Mouse (Mus musculus) layer of hippocampus, adult 2 months (tissue): ENCODE data around the gene Faf2. TPM values are rescaled to one million over a fixed set of nuclear protein-coding genes. Genes with fewer than 3 reads are reported as not detected.

ENCODE experiments used
- DNase-seq, 2 experiments: peaks; one replicate each; pipeline ENCODE4 v3.0.0; 2022; ENCODE audit warnings: low spot score in 2 of 2
- H3K27ac ChIP-seq: fragments of 200-600 bp; 2 replicates; pipeline ENCODE4 v1.8.1; 2022
- H3K4me3 ChIP-seq: fragments of 200-600 bp; 2 replicates; pipeline ENCODE4 v1.8.1; 2022; ENCODE audit warnings: mild to moderate bottlenecking
- CTCF ChIP-seq: fragments of 200-600 bp; conservative IDR thresholded peaks from 2 replicates; pipeline ENCODE4 v1.8.1; 2022; ENCODE audit warnings: antibody characterized with exemption, mild to moderate bottlenecking, moderate library complexity
- long read RNA-seq, 2 experiments: library from polyadenylated mRNA; stranded (forward); transcript quantifications; one replicate each; pipeline ENCODE4 v2.0.0; 2021; ENCODE audit warnings: borderline mapping rate in 2 of 2
- total RNA-seq, 2 experiments: library from RNA; stranded (reverse); gene quantifications; 2 replicates each; pipeline ENCODE4 v1.2.3; 2021

The Faf2 gene
- total RNA-seq = 10 to 100 TPM; 54.2 to 59.8 TPM
- long read RNA-seq, experiment 1, full-length matches to known transcripts = 35 of 49 reads
- long read RNA-seq, experiment 1, partial matches to known transcripts = 0 of 49 reads
- long read RNA-seq, experiment 1, other reads (novel, unspliced or antisense) = 14 of 49 reads
- long read RNA-seq, experiment 2, full-length matches to known transcripts = 58 of 87 reads
- long read RNA-seq, experiment 2, partial matches to known transcripts = 1 of 87 reads
- long read RNA-seq, experiment 2, other reads (novel, unspliced or antisense) = 28 of 87 reads

DNA sequence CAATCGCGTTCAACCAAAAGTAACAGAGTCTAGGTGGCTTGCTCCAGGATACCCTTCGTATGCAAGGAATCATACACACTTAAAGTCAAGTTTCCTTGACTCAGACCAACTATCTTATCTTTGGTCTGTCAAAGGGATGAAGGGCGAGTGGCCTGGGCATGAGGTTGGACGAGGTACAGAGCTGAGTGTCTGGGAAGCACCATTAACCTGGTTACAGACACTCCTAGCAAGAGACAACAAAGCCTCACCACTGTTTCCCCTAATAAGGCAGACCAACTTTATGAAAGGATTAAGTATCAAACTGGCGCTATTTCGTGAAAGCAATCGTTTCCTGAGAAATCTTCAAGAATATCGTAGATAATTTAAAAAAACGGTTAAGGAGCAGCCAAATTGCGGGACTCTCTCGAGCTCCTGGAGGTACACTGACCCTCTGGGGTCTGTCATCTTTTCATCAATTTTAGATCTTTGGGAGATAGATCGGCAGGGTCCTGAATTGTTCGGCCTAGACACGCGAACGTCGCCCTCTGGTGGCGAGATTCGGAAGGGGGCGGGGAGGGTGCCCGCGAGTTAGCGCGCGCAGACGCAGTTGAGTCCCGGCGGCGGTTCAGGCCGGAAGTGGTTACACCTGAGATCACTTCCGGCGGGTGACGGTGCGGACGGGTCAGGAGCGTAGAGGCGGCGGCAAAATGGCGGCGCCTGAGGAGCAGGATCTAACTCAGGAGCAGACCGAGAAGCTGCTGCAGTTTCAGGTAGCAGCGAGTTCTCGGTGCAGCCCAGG is at the start of gene Faf2:
Gene Faf2, plus strand, starts transcription at position 630 of the 778 bp plus-strand sequence.
- peak within 1 kb of the TSS; percentile 98 for H3K4me3 ChIP-seq
- TF ChIP-seq CTCF = peak; percentile 100
- H3K27ac ChIP-seq = peak within 1 kb of the TSS; percentile 96
- peak; percentile 97 to 100 for DNase-seq

DNA sequence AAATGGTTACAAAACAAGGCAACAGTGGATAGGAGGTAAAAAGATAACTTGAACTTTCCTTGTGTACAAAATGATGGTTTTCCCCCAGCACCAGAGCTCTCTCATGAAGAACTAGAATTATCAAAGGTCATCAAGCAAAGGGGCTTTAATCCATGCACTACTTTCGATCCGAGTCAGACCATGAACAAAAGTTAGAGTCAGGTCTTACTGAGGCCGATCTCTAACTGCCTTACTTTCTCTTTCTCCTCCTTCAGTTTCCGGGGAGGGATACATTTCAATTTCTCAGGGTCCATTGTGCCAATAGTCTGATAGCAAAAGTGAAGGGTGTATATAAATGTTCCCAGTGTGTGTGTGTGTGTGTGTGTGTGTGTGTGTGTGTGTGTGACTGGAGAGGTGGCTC is 49.0 kb upstream of the Faf2 start:
- H3K4me3 ChIP-seq = no peak overlapping the region
- DNase-seq = no peak
- no peak for TF ChIP-seq CTCF
- no peak overlapping the region for H3K27ac ChIP-seq

DNA sequence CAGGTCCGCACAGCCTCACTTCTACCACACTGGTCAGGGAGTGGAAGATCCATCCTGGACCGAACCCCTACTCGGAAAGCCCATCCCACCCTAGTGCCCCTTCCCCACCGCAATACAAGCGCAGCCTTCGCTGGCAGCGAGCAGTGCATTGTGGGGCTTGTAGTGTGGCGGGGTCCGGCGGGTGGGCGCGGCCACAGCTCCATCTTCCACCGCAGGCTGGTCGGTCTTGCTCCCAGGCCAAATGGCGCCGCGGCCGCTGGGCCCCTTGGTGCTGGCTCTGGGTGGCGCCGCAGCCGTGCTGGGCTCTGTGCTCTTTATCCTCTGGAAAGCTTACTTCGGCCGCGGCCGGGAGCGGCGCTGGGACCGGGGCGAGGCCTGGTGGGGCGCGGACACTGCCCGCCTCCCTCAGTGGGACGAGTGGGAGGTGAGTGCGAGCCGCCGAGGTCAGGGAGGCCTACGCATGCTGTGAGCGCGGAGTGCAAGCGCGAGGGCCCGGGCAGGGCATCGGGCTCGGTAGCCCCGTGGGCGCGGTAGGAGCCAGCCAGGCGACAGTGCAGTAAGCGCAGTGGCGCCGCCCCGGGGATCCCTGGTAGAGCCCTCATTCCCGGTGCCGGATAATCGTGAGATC is 46.6 kb upstream of the Faf2 start, which contains the start of gene Arl10:
Gene Arl10, plus strand, starts transcription at position 162 of the 628 bp plus-strand sequence.
- peak within 1 kb of the TSS; percentile 93 for H3K27ac ChIP-seq
- DNase-seq = peak; percentile 70 to 79
- TF ChIP-seq CTCF = peak; percentile 62

DNA sequence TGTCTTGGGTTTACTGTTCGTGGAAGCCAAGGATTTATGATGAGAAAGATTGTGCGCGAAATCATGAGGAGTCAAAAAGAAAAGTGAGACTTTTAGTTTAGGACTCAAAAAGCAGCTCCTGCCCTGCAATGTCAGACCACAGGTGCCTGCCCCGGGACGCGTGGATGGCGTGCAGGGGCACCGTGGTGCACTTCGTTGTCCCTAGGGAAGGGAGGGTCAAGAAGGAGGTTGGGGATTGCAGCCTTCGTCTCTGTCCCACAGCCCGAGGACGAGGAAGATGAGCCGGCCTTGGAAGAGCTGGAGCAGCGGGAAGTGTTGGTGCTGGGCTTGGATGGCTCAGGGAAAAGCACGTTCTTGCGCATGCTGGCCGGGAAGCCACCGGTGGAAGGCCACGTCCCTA is 46.1 kb upstream of the Faf2 start:
- TF ChIP-seq CTCF = no peak
- Histone ChIP-seq H3K27ac (peak overlapping the region; percentile 93), H3K4me3 (peak overlapping the region; percentile 100)
- DNase-seq = no peak

More for the DNA sequence above, 46.6 kb upstream of the Faf2 start, which contains the start of gene Arl10:
- H3K4me3 ChIP-seq = peak within 1 kb of the TSS; percentile 100

DNA sequence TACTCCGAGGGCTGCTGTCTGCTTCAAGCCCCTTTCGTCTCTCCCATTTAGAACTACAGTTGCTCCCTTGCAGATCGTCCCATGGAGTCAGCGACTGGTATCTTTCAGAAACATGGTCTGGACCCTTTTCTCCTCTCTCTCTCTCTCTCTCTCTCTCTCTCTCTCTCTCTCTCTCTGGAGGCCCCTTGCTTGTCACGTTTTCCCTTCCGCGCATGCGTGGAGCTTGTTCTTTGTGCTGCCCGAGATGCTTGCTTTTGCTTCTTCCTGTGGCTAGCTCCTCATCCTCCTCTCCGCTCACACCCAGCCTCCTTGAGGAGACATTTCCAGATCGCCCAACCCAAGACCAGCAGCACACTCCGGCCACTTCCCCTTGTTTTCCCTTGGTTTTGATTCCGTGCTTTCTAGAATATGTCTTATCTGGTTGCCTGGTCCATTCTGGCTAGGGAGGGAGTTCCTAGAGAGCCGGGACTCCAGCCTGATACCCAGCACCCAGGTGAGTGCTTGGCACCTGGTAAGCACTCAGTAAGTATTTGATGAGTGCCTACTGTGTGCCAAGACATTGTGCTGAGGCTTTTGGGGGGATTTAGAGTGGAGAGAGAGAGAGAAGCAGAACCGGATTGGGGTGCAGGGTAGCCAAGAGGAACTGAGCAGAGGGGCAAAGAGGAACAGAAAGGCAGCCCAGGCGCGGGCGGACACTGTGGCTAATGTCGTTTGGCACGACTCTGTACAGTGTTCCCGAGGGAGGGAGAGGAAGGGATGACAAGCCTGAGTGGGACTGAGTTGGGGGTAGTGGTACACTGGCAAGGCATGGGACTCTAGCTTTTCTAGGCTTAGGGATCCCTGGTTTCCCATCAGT is 43.7 kb upstream of the Faf2 start:
- DNase-seq = no peak
- no peak overlapping the region for H3K4me3 ChIP-seq
- TF ChIP-seq CTCF = no peak
- H3K27ac ChIP-seq = 0 out of 2 replicates have a peak overlapping the region, but pooled peaks have one; percentile 32

DNA sequence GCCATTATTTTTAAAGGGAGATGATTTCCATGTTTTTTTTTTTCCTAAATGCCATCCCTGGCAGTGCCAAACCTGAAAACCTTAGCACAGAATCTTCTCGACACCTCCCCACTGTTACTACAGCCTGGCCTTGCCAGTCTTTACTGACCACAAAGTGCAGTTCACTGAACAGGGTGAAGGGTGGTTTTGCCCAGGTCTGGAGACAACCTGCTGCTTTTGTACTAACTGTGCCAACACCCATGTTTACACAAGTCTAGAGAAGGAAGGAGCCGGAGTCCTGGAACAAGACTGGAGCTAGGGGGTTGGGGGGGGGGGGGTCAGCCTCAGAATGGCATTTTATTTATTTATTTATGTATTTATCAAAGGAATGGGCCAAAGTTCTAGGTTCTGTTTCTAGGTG is 40.2 kb upstream of the Faf2 start:
- DNase-seq = no peak
- no peak for TF ChIP-seq CTCF
- Histone ChIP-seq H3K4me3 (no peak overlapping the region), H3K27ac (no peak overlapping the region)

DNA sequence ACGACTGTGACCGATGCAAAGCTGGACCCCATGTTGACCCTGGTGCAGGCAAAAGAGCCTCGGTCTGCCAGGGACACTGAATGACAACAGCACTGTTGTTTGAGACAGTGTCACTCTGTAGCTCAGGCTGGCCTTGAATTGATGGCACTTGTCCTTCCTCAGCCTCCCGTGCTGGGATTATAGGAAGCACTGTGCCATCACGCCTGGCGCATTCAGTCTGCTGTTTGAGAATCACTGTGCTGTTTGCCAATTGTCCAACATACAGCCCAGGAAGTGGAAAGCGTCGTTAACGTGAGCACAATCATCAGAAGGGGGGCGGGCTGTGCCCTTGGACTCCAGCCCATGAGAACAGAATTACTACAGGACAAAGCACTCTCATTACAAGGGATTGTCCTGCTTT is 39.5 kb upstream of the Faf2 start:
- Histone ChIP-seq H3K27ac (peak overlapping the region; percentile 49; the same call in 1 of the 2 replicates), H3K4me3 (no peak overlapping the region)
- no peak for DNase-seq
- TF ChIP-seq CTCF = no peak

DNA sequence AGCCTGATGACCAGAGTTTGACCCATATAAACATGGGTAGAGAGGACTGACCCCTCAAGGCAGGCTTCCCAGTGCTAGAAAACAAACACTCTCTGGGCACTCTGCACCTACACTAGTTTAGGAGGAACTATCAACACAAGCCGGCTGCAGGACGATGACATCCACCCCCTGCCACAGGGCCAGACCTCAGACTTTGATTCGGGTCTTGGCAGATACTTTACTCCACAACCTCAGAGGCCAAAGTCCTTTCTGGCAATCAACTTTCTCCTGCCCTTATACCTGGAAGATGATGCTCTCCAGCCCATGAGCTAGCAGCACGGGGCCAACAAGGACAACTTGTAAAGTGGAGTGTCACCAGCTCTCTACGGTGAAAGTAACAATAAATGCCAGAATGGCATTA is 38.7 kb upstream of the Faf2 start:
- DNase-seq = no peak
- Histone ChIP-seq H3K27ac (peak overlapping the region; percentile 49; the same call in 1 of the 2 replicates), H3K4me3 (no peak overlapping the region)
- no peak for TF ChIP-seq CTCF

DNA sequence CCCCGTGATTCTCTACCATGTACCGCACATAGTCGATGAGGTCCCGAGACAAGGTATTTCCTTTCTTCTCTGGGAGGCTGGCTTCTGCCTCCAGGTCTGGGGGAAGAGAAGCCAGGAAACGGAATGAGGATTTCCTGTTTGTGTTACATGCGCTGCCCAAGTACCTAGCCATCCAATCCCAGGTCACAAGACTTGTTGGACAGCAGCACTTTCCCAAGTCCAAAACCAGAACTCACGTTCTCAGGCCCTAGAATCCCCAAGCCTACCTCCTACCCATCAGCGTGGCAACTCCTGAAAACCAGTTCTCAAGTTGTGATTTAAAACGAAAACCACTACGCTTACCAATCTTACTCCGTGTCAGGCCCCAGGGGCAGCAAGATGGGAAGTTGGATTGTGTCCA is 35.8 kb upstream of the Faf2 start:
- TF ChIP-seq CTCF = no peak
- no peak for DNase-seq
- Histone ChIP-seq H3K27ac (no peak overlapping the region), H3K4me3 (no peak overlapping the region)

DNA sequence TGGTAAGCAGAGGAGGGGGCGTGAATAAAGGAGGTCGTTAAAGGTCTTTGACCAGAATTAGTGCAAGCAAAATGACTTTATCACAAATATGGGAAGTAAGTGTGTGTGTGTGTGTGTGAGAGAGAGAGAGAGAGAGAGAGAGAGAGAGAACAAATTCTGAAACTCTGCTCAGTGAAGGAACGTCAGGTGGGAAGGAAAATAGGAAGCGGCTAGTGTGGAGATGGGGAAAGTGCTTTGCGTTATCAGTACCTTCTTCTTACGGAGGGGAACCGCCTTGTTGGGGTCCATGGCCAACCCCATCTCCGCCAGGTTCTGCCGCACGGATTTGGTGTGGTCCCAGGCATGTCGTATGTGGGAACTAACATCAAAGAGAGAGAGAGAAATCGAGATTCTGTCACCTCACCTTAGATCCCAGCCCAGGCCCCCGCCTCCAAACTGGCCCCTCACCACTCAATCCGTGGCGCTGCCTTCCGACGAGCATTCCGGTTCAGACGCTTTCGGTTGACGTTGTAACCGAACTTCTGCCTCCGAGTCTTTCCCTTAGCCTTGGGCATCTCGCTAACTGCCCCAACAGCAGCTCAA is 32.1 kb upstream of the Faf2 start:
- Histone ChIP-seq H3K4me3 (peak overlapping the region; percentile 95), H3K27ac (peak overlapping the region; percentile 96)
- DNase-seq = no peak
- TF ChIP-seq CTCF = no peak

DNA sequence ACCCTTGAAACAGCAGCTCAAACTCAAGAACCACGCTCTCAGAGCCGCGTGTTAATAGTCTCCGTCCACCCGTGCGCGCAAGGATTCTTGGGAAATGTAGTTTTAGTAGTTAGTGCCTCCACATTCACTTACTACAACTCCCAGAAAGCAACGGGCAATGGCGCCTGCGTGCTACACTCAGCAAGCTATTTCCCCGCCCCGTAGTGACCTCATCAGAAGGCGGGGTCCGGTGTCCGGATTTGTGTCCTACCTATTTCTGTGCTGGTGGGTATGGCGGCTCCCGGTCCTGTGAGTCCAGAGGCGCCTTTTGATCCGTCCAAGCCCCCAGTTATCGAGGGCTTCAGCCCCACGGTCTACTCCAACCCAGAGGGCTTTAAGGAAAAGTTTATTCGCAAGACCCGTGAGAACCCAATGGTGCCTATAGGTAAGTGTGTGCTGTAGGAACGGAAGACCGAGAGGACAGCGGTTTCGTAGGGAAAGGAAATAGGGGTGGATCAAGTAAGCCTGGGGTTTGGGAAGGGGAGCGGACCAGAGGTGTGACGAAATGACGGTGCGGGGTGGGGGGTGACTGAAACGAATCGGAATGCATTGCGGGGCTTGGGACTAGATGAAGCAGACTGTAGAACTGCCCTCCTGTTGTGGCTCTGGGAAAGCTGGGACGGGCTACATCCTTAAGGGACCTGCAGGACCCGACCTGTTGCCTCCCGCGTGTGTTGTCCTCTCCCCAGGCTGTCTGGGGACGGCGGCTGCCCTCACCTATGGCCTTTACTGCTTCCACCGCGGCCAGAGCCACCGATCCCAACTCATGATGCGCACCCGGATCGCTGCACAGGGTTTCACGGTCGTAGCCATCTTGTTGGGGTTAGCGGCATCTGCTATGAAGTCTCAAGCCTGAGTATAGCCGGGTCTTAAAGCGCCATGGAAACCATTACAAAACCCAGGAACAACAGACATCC is 31.3 kb upstream of the Faf2 start, which contains the start of the genes Nop16 and Higd2a:
Gene Nop16, minus strand, starts transcription at position 95 of the 956 bp plus-strand sequence.
Gene Higd2a, plus strand, starts transcription at position 212 of the 956 bp plus-strand sequence.
- peak within 1 kb of the TSS; percentile 96 for H3K27ac ChIP-seq
- DNase-seq = peak; percentile 94 to 99
- no peak for TF ChIP-seq CTCF
- H3K4me3 ChIP-seq = peak within 1 kb of the TSS; percentile 95
